Mouse (Mus musculus) liver, embryonic 16.5 days (tissue): ENCODE measurements at regions not wholly inside any gene's neighbourhood (a gene's known extent, or its start where the extent isn't known, plus 50 kb on each side); places are given as distances from the start of the nearest gene placed in this dataset.
"Not testable (repeated sequence)": the region's sequence is repeated elsewhere in the genome, so short reads cannot be mapped to it uniquely, and the experiment has no call there.

ENCODE experiments used
- ATAC-seq: fragments of 200-750 bp; cut with Nextera tagmentation; 2 replicates; pipeline ENCODE4 v1.8.0; 2017; ENCODE audit warnings: low read depth, mild to moderate bottlenecking, moderate number of reproducible peaks, moderate library complexity
- H3K27ac ChIP-seq: fragments of 300-500 bp; sonication (generic); 2 replicates; pipeline ENCODE4 v1.5.1; 2014; ENCODE audit warnings: mild to moderate bottlenecking, low read length
- H3K27me3 ChIP-seq: fragments of 300-500 bp; sonication (generic); 2 replicates; pipeline ENCODE4 v1.6.1; 2014; ENCODE audit warnings: low read depth, low read length, mixed read lengths; ENCODE audit not compliant: control insufficient read depth, insufficient read depth
- H3K36me3 ChIP-seq: fragments of 300-500 bp; sonication (generic); 2 replicates; pipeline ENCODE4 v1.6.1; 2014; ENCODE audit warnings: mild to moderate bottlenecking; ENCODE audit not compliant: control insufficient read depth, insufficient read depth
- H3K4me1 ChIP-seq: fragments of 300-500 bp; sonication (generic); 2 replicates; pipeline ENCODE4 v1.6.1; 2014; ENCODE audit warnings: low read depth, low read length, mixed read lengths; ENCODE audit not compliant: control insufficient read depth
- H3K4me2 ChIP-seq: fragments of 300-500 bp; sonication (generic); 2 replicates; pipeline ENCODE4 v1.6.1; 2014; ENCODE audit warnings: low read depth, low read length, mixed read lengths
- H3K4me3 ChIP-seq: fragments of 300-500 bp; sonication (generic); 2 replicates; pipeline ENCODE4 v1.5.1; 2014; ENCODE audit warnings: low read depth, mild to moderate bottlenecking, low read length
- H3K9ac ChIP-seq: fragments of 300-500 bp; sonication (generic); 2 replicates; pipeline ENCODE4 v1.6.1; 2014; ENCODE audit warnings: low read depth, low read length
- H3K9me3 ChIP-seq: fragments of 300-500 bp; sonication (generic); replicated peaks from 2 replicates; pipeline ENCODE4 v1.6.1; 2016; ENCODE audit warnings: low read length; ENCODE audit not compliant: control insufficient read depth
- WGBS: fragments of 180-500 bp; shearing (Covaris S2); extraction: QIAGEN DNeasy Blood & Tissue Kit; methylation state at CpG from one replicate; pipeline ENCODE4 v1.1.7; 2014; ENCODE audit not compliant: insufficient replicate concordance; 5-methylcytosine and 5-hydroxymethylcytosine counted together

DNA sequence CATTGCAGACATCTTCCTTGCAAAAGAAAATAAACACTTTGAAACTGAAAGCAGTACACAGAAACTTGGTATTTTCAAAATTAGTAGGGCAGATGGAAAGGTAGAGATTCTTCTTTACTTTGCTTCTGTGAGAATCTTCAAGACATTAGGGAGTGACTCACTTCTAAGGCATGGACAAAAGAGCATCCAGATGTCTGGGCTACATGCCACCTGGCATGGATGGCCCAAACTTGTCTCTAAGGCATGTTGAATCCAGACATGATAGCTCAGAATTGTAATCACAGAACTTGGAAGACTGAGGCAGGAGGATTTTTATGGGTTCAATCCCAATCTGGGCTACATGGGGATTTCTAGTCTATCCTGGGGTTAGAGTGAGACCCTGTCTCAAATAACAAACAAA is 58.4 kb downstream of the Ly6f start:
- no peak overlapping the region for H3K4me3 ChIP-seq
- H3K4me2 ChIP-seq = no peak overlapping the region
- no peak for ATAC-seq
- H3K27ac ChIP-seq = no peak overlapping the region
- no peak overlapping the region for H3K9ac ChIP-seq
- no peaks in the 10 kb centered on the region for H3K9me3 ChIP-seq
- no peaks in the 10 kb centered on the region for H3K27me3 ChIP-seq
- no peaks in the 10 kb centered on the region for H3K36me3 ChIP-seq
- no peaks in the 10 kb centered on the region for H3K4me1 ChIP-seq

DNA sequence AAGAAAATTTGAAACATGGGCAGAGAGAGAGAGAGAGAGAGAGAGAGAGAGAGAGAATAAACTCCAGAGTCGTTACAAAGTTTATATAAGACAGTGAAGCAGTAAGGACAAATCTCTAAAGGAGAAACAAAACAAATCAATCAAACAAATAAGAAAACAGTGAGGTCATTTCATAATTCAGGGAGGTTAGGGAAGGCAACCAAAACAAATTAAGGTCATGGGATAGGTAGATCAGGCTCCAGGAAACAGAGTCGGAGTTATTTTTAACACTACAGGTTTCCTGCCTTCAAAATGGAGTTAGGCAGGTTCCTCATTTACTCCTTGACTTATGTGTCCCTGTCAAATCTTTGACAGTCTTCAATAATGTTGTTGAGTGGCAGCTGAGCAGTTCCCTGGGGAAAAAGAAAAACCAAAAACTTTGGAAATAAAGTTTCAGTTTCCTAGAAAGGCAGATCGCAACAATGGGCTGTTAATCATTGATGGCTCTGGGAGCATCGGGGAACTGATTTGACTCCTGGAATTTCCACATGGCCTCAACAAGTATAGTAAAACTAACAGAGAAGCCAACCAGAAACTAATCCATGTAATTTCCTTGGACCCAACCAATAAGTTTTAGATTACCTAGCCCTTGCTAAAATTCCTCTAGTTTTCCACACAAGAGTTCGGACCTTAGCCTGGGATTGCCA is 88.0 kb downstream of the Ly6f start:
- Histone ChIP-seq H3K27me3 (no peaks in the 10 kb centered on the region), H3K4me1 (no peaks in the 10 kb centered on the region), H3K27ac (no peak overlapping the region), H3K9ac (no peak overlapping the region), H3K4me3 (no peak overlapping the region), H3K9me3 (no peaks in the 10 kb centered on the region), H3K4me2 (no peak overlapping the region), H3K36me3 (no peaks in the 10 kb centered on the region)
- no peak for ATAC-seq
- WGBS = 46% methylated on average over 5 of the region's 5 CpGs

- Histone ChIP-seq H3K9me3 (no peaks in the 10 kb centered on the region), H3K9ac (no peak overlapping the region), H3K4me2 (no peak overlapping the region), H3K27me3 (no peaks in the 10 kb centered on the region), H3K4me3 (no peak overlapping the region), H3K4me1 (no peaks in the 10 kb centered on the region), H3K36me3 (no peaks in the 10 kb centered on the region), H3K27ac (no peak overlapping the region)
- no peak for ATAC-seq
- 69% methylated on average over 4 of the region's 4 CpGs for WGBS
Measured at GRCm38 (mm10) chr15:75371618-75372017, 103.4 kb downstream of the Ly6f start.

DNA sequence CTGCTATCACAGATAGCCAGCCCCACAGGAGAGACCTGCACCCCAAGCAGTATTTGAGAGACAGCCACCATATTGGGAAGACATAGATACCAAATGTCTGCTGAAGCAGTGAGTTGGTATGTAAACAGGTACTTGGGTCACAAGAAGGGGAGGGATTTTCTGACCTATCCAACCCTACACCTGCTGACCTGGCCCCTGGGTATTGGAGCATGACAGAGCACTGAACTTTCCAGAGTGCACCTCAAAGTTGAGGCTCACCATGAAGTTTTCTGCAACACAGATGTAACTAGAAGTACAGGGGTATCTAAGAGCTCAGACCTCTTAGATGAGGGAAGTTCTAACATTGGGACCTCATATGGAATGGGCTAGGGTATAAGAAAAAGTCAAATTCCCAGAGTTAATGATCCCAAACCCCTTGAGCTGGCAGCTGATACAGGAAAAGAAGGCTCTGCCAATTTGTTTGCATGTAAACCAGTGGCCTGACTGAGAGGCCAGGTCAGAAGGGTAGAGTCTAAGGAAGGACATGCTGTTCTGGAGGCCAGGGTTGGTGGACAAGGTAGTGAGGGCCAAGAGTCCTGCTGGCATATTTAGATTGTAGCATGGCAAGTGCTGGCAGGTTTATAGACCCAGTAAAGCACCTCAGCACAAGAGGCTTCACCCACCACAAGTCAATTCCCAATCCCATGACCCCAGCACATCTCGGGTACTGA is 108.3 kb downstream of the Ly6f start:
- Histone ChIP-seq H3K36me3 (no peaks in the 10 kb centered on the region), H3K27me3 (no peaks in the 10 kb centered on the region), H3K4me2 (no peak overlapping the region), H3K9me3 (no peaks in the 10 kb centered on the region), H3K4me1 (no peaks in the 10 kb centered on the region), H3K4me3 (no peak overlapping the region), H3K27ac (no peak overlapping the region), H3K9ac (no peak overlapping the region)
- 56% methylated on average over 1 of the region's 1 CpGs for WGBS
- ATAC-seq = no peak

- no peaks in the 10 kb centered on the region for H3K4me1 ChIP-seq
- H3K4me2 ChIP-seq = no peak overlapping the region
- ATAC-seq = no peak
- no peak overlapping the region for H3K9ac ChIP-seq
- no peak overlapping the region for H3K27ac ChIP-seq
- H3K9me3 ChIP-seq = no peaks in the 10 kb centered on the region
- no peak overlapping the region for H3K4me3 ChIP-seq
- H3K27me3 ChIP-seq = no peaks in the 10 kb centered on the region
- no peaks in the 10 kb centered on the region for H3K36me3 ChIP-seq
- WGBS = 60% methylated on average over 3 of the region's 3 CpGs
Measured at GRCm38 (mm10) chr15:75378136-75378535, 109.9 kb downstream of the Ly6f start.

GRCm38 (mm10) chr15:75379867-75380266 is 111.6 kb downstream of the Ly6f start:
- WGBS = 52% methylated on average over 1 of the region's 1 CpGs
- no peak overlapping the region for H3K4me2 ChIP-seq

GRCm38 (mm10) chr15:75382191-75382950 is 114.2 kb downstream of the Ly6f start:
- Histone ChIP-seq H3K27me3 (no peaks in the 10 kb centered on the region), H3K4me1 (no peaks in the 10 kb centered on the region), H3K4me3 (no peak overlapping the region), H3K27ac (no peak overlapping the region), H3K4me2 (no peak overlapping the region), H3K9me3 (no peaks in the 10 kb centered on the region), H3K9ac (no peak overlapping the region), H3K36me3 (no peaks in the 10 kb centered on the region)
- ATAC-seq = no peak
- 61% methylated on average over 5 of the region's 5 CpGs for WGBS

More at GRCm38 (mm10) chr15:75379867-75380266, 111.6 kb downstream of the Ly6f start:
- no peaks in the 10 kb centered on the region for H3K36me3 ChIP-seq
- H3K9ac ChIP-seq = no peak overlapping the region
- no peaks in the 10 kb centered on the region for H3K9me3 ChIP-seq
- no peak overlapping the region for H3K27ac ChIP-seq
- H3K27me3 ChIP-seq = no peaks in the 10 kb centered on the region
- H3K4me1 ChIP-seq = no peaks in the 10 kb centered on the region
- no peak overlapping the region for H3K4me3 ChIP-seq
- ATAC-seq = no peak

GRCm38 (mm10) chr15:75392924-75393464 is 124.8 kb downstream of the Ly6f start:
- not testable (repeated sequence) for H3K4me3 ChIP-seq, H3K4me2 ChIP-seq, H3K9ac ChIP-seq, H3K4me1 ChIP-seq, H3K9me3 ChIP-seq, H3K36me3 ChIP-seq, H3K27me3 ChIP-seq
- ATAC-seq = 0 out of 2 replicates have a peak, but pooled peaks have one; percentile 19
- peak overlapping the region; percentile 24 for H3K27ac ChIP-seq
- 44% methylated on average over 7 of the region's 7 CpGs for WGBS

- Histone ChIP-seq H3K27ac (no peak overlapping the region), H3K4me1 (no peaks in the 10 kb centered on the region), H3K27me3 (no peaks in the 10 kb centered on the region), H3K9me3 (no peaks in the 10 kb centered on the region), H3K9ac (no peak overlapping the region), H3K36me3 (no peaks in the 10 kb centered on the region), H3K4me2 (no peak overlapping the region), H3K4me3 (no peak overlapping the region)
- ATAC-seq = no peak
- WGBS = 63% methylated on average over 6 of the region's 6 CpGs
Measured at GRCm38 (mm10) chr15:75397276-75397675, 129.1 kb downstream of the Ly6f start.
